Mouse (Mus musculus): Measurements from ENCODE around the gene Zfp282.

The Zfp282 gene

DNA sequence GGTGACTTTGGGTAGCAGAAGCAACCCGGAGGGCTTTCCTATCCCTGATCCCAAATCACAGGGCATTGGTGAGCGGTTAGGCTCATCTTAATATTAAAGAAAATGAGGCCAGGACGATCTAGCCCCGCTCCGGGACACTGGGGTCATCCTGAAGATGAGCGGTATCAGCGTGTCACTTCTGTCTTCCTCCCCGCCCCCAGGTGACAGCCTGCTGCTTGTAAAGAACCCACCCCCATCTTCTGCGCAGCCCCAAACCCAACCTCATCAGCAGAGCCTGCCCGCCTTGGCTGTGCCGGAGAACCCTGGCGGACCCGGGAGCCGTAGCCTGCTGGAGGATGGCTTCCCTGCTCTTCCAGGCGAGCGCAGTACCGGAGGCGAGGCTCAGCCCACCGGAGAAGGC is 27.4 kb downstream of the Zfp282 start:
- no peak for DNase-seq

DNA sequence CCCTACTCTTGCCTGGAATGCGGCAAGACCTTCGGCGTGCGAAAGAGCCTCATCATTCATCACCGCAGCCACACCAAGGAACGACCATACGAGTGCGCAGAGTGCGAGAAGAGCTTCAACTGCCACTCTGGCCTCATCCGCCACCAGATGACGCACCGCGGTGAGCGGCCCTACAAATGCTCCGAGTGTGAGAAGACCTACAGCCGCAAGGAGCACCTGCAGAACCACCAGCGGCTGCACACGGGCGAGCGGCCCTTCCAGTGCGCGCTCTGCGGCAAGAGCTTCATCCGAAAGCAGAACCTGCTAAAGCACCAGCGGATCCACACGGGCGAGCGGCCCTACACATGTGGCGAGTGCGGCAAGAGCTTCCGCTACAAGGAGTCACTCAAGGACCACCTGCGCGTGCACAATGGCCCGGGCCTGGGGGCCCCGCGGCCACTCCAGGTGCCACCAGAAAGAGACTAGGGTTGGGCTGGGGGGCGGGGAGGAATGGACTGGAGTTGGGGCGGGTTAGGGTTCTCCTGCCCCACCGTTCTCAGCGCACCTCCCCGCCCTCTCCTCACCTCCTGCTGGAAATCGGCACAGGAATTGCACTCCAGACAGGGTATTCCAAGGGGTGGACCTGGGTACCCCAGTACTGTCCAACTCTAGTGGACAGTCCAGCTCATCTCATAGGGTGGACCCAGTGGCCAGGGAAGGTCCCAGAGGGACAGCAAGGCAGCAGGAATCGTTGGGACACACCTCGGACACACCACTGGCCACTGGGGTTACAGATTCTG is 28.1 kb downstream of the Zfp282 start:
- DNase-seq = no peak

DNA sequence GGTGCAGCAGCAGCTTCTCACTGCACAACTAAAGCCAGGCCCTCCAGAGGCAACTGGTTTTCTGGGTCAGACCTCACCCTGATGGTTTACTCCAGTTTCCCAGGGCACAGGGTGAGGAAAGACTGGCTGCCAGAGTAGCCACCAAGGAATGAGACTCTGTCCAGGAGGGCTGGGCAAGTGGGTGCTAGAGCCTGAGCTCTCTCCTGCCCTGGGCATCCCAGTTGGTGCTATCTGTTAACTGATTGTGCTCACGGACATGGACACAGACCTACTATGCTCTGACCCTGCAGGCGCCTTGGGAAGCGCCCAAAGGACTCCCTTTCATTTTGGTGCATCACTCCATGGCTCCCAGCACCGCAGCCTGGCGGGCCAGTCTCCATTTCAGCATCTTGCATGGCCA is 29.3 kb downstream of the Zfp282 start:
- no peak for DNase-seq

DNA sequence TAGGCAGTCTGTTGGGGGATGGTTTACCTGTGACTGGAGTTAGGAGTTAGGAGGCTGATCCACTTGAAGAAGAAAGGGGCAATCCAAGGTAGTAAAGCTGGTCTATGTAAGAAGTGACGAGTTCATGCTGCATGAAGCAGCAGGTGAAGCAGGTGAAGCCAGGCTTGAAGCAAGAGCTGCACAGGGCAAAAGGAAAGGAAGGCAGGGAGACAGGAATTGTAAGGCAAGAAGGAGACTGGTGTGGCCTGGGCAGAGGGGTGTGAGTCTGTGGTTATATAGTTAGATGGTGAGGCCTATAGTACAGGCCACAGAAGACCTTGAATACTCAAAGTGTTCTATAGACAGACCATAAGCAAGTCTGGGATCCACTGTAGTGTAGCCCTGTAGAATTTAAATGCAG is 32.0 kb downstream of the Zfp282 start:
- DNase-seq = no peak

DNA sequence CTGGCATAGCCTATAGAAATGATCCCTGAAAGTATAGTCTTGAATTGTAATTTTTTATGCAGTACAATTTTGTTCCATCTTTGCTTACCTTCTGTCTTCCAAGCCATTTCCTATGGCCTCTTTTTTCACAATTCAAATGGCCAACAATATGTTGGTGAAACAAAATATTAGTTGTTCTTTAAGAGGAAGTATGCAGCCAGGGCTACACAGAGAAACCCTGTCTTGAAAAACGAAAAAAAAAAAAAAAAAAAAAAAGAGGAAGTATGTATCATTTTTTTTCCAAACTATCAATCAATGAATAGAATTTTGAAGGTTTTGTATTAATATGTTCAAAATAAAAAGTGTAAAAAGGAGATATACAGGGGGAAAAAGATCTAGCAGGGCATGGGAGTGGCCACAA is 34.6 kb downstream of the Zfp282 start:
- DNase-seq = no peak

DNA sequence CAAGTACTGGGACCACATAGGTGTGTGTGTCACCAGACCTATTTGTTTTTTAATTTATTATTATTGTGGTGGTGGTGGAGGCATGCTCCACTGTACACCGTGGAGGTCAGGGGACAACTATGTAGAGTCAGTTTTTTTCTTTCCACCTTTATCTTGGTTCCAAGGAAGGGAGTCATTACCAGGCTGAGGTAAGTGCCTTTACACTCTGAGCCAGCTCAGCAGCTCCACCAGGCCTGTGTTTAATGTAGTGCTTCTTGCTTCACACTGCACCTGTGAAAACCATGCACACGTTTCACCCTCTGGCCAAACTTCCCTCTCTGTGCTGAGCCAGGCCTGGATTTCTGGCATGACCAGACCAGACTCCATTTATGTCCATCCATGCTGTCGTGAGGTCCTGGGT is 36.0 kb downstream of the Zfp282 start:
- DNase-seq = no peak

DNA sequence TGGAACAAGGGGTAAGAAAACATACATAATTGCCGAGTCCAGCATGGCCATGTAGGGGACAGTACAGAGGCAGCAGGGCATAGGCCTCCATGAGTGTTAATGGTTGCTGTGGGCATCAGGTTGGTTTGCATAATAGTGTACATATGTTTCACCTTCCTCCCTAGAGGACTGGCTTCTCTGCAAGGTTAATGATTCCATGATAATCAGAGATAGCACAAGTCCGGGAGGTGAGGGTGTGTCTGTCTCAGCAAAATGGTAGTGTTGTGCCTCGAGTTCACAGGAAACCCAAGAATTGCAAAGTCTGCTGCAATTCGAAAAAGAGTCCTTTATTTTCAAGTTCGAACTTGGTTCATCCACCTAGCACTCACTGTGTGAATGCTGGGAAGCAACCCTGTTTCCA is 40.0 kb downstream of the Zfp282 start:
- no peak for DNase-seq

DNA sequence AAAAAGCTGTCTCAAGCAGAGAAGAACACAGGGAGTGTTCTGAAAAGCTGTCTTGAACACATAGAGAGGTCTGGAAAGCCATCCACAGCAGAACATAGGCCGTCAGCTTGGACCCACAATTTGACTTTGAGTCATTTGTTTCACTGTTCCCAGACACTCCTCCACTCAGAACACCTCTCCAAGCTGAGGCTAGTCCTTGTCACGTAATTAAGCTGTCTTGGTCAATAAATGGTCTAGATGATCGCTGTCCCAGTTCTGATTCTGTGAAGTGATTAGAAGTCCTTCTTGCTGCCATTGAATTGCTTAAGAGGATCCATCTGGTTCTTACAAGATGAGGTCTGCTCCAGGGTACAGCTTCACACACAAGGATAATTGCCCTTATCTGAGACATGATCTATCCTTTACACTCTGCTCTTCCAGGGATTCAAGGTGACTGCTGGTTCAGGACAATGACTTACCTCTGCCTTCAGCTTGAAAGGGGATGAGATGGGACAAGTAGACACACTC is 41.8 kb downstream of the Zfp282 start:
- DNase-seq = no peak

DNA sequence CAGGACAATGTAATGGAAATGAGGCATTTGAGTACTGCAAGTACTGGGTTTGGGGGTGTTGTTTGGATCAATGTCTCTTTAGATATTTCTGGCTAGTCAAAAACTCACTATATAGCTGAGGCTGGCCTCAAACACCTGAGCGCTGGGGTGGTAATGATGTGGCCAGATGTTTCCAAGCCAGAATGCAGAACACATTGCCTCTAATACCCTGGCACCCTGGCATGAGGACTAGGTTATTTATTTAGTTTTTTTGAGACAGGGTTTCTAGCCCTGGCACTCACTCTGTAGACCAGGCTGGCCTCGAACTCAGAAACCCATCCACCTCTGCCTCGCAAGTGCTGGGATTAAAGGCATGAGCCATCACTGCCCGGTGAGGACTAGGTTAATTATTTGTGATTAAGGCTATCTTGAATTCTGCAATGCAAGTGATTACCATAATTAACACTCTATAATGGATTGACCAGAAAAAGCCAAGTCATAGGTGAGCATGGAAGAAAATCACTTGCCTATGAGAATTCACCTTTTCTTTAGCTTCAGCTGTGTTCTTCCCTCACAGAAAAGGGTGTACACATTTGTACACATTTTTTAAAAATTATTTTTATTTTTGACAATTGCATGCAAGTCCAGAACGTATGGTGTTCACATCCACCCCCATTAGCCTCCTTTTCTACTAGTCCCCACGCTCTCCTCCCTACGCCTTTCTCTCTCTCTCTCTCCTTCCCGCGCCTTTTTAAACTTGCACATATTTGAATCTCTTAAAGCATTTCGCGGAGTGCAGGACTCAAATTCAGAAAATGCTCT is 42.8 kb downstream of the Zfp282 start:
- peak; percentile 17 for DNase-seq

DNA sequence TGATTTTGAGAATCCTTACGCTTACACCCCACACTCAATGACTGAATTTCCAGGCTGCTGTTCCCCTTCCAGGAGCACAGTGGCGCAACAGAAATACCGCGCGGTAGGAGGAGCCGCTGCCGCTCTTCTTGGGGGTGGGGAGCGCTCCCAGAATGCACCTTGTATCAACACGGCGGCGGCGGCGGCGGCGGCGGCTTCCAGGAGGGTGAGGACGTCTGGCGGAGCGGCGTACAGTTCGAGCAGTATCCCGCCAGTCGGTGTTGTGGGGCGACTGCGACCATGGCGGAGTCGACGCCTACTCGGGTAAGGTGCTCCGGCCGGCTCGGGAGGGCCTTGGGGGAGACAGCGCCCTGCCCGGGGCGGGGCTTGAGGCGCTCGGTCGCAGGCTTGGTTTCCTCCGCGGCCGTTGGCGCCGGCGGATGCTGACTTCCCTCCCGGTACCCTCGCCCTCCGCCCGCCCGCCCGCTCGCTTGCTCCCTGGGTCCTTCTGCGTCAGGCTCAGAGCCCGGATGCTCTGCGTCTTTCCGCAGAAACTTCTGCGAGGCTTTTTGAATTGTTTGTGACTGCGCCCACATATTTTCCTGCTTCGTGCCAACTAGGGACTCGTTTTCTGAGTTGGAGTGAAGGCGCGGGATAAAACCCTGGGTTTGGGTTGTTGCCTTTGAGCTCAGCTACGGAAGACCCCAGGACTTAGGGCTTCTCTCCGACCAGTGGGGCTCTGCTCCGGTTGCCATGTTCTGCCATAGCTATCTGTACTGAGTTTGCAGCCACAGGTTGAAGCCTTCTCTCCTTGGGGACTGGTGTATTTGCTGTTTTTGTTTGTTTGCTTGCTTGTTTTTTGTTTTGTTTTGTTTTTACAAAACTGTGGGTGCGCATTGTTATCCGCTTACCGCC is 43.7 kb downstream of the Zfp282 start, which contains the start of gene Zfp212:
Gene Zfp212, plus strand, starts transcription at position 30 of the 894 bp plus-strand sequence.
- DNase-seq = peak; percentile 91

DNA sequence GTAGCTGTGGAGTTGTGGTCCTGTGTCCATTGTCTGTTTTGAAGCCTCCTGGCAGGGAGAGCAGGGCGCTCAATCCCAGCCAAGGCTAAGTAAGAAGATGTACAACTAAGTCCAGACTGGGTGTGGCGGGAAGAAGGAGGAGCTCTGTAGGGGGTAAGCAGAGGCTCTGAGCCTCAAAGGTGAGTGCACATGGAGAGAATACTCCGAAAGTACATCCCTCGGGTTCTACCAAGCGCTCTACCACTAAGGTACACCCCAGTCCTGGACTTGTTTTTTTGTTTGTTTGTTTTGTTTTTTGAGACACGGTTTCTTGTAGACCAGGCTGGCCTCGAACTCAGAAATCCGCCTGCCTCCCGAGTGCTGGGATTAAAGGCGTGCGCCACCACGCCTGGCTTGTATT is 65.5 kb downstream of the Zfp282 start:
- DNase-seq = no peak

DNA sequence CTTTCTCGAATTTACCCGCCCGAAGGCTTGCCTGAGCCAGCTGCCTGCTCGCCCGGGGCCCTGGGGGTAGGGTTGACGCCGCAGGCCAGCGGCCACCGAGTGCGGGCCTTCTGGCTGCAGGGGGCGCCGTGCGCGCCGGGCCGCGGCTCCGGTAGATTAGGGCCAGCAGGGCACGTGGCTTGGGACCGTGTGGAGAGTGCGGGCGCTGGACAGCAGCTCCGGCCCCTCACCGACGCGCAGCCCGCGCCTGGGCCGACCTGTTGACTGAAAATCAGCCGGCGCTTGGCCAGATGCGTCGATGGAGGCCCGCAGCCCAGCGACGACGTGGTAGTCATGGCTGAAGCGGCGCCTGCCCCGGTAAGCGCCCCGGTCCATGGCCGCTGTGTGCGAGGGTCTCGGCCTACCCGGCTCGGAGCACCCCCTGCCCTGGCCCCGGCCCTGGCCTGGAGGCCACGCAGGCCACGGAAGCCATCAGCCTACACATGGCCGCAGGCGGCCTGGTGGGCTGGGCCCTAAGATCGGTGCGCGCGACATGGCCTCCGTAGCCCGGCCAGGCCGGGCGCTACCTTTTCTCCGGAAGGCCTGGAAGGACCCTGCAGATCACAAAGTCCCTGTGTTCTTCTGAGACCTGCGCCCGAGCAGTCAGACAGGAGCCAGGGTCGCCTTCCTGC is 66.2 kb downstream of the Zfp282 start:
- DNase-seq = peak; percentile 68

DNA sequence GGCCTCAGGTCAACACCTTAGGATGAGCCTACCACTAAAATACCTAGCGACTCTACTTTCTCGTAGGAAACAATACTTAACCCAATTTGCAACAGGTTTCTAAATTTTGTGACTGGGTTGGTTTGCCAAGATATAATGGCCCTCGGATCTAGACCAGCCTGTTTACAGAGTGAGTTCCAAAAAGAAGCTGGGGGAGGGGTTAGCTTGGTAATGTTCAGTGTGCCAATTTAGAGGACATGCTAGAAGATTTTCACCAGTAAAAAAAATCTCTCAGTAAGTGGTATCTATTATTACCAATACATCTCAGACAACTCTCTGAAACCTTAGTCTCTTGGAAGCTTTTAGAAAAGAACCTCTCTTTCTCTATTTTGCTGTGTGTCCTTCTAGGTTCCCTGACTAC is 66.7 kb downstream of the Zfp282 start:
- no peak for DNase-seq

DNA sequence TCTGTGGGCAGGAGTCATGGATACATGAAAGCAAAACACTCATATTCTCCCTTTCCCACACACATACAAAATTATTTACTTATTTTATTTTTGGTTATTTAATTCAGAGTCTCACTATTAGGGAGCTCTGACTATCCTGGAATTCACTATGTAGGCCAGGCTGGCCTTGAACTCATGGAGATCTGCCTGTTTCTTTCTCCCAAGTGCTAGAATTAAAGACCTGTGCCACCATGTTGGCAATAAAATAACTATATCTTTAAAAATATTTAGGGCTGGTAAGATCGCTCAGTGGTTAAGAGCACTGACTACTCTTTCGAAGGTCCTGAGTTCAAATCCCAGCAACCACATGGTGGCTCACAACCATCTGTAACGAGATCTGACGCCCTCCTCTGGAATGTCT is 70.4 kb downstream of the Zfp282 start:
- no peak for DNase-seq

DNA sequence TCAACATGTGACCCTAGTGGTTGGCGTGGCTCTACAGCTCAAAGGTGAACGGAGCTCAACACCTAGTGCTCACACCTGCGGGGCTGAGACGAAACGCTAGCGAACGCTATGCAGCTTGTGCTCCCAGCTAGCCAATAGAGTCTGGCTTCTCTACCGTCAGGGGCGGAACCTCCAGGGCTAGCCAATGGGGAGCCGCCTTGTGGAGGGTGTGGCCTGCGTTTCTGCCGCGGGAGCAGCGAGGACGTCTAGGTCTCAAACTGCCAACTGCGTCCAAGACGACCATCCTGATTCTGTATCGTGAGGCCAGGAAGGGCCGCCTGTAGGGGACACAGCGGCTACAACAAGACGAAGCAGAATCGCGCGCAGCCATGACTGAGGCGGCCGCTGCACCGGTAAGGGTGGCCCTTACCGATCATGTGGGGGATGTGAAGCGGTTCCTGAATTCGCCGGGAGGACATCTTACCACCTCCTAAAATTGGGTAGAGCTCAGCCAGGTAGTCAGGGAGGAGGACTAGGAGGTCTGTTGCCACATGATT is 76.3 kb downstream of the Zfp282 start, which contains the start of gene Zfp956:
Gene Zfp956, plus strand, starts transcription at position 200 of the 536 bp plus-strand sequence.
- peak; percentile 97 for DNase-seq

DNA sequence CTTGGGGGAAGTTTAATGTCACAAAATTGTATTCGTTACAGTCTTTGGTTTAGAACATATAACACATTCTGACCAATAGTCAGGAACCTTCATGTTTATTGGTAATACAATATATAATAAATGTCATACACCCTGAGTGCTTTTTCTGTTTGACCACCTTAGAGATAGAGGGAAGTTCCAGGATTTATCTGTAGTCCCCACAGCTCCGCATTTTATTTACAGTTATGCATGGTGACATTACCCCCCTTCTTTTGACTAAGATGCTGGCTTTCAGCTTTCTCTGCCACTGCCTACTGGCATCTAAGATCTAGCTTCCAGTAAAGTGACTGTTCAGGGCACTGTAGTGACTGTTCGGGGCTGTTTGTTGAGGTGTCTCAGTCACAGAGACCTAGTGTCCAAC is 77.4 kb downstream of the Zfp282 start:
- no peak for DNase-seq

DNA sequence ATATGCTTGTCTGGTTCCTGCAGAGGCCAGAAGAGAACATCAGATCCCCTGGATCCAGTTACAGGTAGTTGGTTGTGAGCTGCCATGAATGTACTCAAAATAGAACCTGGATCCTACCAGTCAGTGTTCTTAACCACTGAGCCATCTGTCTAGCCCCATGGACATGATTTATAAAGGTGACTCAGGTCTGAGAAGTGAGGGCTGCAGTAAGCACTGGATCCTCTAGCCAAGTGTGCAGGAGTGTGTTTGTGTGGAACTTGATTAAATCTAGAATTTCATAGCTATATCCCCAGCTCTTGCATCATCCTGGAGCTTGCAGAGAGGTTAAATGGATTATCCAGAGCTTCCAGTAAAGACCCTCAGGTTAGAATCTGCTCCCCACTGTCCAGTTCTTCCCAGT is 80.8 kb downstream of the Zfp282 start:
- no peak for DNase-seq
